Mouse (Mus musculus) cerebellum, postnatal 25 days (tissue): Measurements from ENCODE around the gene Iffo1.

ENCODE experiments used
- DNase-seq, 2 experiments: peaks; one replicate each; pipeline ENCODE4 v3.0.0; 2021; ENCODE audit warnings: mixed read lengths in 2 of 2

Iffo1 gene

DNA sequence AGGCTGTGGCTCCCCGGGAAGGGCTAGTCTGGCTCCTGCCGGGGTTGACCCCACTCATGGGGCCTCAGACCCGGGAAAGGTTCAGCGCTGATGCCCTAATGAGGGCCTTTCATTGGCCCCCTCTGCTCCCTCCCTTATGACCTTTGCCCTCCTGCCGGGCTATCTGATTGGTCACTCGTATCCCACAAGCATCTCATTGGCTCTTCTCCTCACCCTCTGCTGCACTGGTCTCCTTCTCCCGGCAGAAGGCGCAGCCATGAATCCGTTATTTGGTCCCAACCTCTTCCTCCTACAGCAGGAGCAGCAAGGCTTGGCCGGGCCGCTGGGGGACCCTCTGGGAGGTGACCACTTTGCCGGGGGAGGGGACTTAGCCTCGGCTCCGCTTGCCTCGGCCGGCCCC lies at the start of gene Iffo1:
Iffo1 (plus strand) TSS at position 241 of the 400 bp plus-strand sequence.
- peak; percentile 91 to 94 for DNase-seq

- DNase-seq = peak; percentile 97 to 100
Observed at GRCm38 (mm10) chr6:125095391-125096278, 49.4 kb upstream of the Iffo1 start, which contains the start of gene Chd4. TSS of gene Chd4 (plus strand) at chr6:125095981.

DNA sequence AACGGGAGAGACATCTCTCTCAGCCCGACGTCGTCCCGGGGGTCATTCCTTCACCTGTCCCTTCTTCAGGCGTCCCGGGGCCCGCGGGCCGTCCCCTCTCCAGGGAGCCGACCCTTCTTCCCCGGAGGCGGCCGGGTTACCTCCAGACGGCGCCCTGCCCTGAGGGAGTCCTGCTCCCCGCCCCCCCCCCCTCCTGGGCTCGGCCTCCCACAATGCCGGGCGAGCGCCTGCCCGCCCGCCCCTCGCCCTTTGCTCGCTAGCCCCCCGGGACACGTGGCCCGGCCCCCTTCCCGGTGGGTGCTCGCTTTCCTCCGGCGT lies 48.8 kb upstream of the Iffo1 start:
- DNase-seq = no peak

DNA sequence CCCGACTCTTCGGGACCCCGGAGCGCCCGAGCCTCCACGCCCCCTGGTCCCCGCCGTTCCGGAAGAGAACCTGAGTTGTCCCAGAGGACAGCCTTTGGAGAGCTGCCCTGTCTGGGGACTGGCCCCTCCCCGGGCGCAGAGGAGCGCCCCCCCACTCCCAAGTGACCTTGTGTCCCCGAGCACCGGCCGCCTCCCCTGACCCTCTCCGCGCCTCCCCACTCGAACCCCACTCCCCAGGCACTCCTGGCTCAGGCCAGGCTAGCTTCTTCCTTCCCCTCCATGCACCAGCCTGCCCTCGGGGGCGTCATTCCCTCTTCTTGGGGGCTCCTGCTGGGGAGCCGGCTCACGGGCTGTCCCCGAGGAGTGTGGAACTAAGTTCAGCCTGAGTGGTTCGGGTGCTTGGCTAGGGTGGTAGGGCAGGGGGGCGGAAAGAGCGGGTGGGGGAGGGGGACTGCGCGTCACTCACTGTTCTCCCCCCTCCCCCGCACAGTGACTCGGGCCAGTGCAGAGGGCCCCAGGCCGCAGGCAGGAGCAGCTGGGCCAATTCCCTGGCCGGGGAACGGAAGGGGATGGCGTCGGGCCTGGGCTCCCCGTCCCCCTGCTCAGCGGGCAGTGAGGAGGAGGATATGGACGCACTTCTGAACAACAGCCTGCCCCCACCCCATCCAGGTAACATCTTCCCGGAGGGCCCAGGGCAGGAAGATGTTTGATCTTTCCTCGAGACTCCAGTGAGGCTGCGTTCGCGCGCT lies 48.3 kb upstream of the Iffo1 start:
- peak; percentile 75 to 81 for DNase-seq

GRCm38 (mm10) chr6:125097346-125097689 lies 47.7 kb upstream of the Iffo1 start:
- DNase-seq = peak in 1 of 2 experiments; percentile 62

- peak in 1 of 2 experiments; percentile 29 for DNase-seq
Observed at GRCm38 (mm10) chr6:125097951-125098350, 47.1 kb upstream of the Iffo1 start.

GRCm38 (mm10) chr6:125098513-125098912 lies 46.5 kb upstream of the Iffo1 start:
- DNase-seq = peak; percentile 49 to 55

GRCm38 (mm10) chr6:125099421-125099971 lies 45.5 kb upstream of the Iffo1 start:
- DNase-seq = peak; percentile 52 to 72

- peak in 1 of 2 experiments; percentile 42 for DNase-seq
Observed at GRCm38 (mm10) chr6:125101444-125101843, 43.6 kb upstream of the Iffo1 start.

GRCm38 (mm10) chr6:125104223-125104622 lies 40.8 kb upstream of the Iffo1 start:
- peak in 1 of 2 experiments; percentile 55 for DNase-seq

- DNase-seq = no peak
Observed at GRCm38 (mm10) chr6:125107705-125108104, 37.3 kb upstream of the Iffo1 start.

DNA sequence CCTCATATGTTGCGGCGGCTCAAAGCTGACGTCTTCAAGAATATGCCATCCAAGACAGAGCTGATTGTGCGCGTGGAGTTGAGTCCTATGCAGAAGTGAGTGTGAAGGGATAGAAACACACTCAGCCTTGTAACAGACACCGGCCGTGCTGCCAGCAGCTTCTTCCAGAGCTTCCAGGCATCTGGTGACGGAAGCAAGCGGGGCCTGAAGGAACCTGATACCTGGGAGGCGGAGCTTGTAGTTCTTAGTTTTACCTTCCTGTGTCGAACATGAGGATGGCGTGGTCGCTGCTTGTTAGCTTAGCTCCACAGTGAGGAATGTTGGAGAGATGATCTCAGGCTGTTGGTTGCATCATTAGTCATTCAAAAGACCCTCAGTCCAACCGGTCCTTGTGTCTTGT lies 35.7 kb upstream of the Iffo1 start:
- no peak for DNase-seq

DNA sequence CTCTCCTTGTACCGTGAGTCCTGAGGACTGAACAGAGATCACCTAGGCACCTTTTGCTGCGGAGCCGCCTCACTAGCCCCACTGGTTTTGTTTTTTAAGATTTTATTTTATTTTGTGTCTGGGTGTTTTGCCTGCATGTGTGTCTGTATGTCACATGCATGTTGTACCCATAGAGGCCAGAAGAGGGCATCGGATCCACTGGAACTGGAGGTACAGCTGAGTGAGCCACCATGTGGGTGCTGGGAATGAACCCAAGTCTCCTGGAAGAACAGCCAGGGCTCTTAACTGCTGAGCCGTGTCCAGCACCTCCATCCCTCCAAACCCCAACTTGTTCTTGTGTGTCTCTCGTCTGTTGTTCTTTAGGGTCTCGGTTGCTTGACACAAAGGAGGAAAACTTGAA lies 34.1 kb upstream of the Iffo1 start:
- DNase-seq = peak; percentile 43 to 73

- DNase-seq = no peak
Observed at GRCm38 (mm10) chr6:125112553-125112952, 32.5 kb upstream of the Iffo1 start.

DNA sequence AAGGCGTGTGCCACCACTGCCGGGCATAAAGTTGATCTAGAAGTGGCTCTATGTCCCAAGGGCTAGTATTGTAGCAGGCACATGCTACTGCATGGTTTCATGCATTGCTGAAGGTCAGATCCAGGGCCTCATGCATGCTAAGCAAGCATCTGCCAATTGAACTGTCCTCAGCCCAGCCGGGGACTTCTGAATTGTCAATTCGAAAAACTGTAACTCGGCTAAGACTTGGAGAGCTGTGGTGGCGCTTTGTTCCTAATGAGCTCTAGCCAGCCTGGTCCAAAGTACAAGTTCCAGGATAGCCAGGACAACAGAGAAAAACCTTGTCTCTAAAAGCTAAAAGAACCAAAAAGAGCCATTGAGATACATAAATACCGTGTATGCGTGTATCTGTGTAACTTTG lies 25.7 kb upstream of the Iffo1 start:
- no peak for DNase-seq

DNA sequence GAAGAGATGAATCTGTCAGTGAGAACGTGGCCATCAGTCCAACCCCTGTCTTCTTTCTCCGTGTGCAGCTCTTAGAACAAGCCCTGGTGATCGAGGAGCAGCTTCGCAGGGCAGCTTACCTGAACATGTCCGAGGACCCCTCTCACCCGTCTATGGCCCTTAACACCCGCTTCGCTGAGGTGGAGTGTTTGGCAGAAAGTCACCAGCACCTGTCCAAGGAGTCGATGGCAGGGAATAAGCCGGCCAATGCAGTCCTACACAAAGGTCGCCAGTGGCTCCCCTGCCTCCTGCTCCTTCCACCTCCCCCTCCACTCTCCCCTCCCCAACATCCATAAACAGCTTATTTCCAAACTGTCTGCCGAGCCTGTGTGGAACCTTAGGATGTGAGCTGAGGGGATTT lies 16.3 kb upstream of the Iffo1 start:
- no peak for DNase-seq

DNA sequence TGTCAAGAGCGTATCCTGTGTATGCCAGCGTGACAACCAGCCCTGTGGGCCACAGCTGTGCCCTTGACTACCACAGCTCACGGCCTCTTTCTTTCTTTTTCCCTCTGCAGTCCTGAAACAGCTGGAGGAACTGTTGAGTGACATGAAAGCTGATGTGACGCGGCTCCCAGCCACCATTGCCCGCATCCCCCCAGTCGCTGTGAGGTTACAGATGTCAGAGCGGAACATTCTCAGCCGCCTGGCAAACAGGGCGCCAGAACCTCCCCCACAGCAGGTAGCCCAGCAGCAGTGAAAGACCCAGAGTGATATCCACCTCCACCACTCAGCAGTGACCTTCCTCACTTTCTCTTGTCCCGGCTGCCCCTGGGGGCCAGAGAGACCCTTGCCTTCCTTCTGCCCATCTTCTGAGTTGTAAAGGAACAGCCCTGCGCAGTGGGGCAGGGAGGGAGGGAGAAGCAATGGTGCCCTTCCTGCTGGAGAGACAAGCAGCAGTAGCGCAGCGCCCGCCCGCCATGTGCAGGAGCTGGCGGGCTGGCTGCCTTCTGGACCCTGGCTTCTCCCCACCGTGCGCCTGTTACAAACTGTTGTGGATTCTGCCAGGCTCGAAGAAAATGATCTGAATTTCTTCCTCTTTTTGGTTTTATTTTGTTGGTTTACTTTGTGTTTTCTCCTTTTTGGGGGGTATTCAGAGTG lies 15.2 kb upstream of the Iffo1 start:
- no peak for DNase-seq

GRCm38 (mm10) chr6:125131302-125132156 lies 13.5 kb upstream of the Iffo1 start, which contains the start of gene Nop2:
TSS of gene Nop2 (plus strand) at chr6:125131909.
- DNase-seq = peak; percentile 84 to 91

DNA sequence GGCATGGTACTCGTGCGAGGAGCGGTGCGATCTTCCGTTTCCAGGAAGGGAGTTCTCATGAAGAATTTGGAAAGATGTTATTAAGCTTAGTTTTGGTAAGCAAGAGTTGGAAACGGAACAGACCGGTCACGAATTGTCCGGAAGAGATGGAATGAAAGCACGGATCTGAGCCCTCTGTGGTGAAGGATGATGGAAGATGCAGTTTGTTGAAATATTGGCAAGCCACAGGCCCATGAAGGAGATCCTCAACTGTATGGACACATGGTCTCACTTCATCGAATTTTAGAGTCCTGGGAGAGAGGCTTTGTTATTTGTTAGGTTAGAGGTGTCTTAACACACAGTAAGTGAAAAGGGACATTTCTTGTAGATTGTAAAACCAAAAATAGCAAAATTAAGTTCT lies 12.6 kb upstream of the Iffo1 start:
- no peak for DNase-seq

- DNase-seq = peak in 1 of 2 experiments; percentile 65
Observed at GRCm38 (mm10) chr6:125137002-125137671, 7.9 kb upstream of the Iffo1 start.

DNA sequence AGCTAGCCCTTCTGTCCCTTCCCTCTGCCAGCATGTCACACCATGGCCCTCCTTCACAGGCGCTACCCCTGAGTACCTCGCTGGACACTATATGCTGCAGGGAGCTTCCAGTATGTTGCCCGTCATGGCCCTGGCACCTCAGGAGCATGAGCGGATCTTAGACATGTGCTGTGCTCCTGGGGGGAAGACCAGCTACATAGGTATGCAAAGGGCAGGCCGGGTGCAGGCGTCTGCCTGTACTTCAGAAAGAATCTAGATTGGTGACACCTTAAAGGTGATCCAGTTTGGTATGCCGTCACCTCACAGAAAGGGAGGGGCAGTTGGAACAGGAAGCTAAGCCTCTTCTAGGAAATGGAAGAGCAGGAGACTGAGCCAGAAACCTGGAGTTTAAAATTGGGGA lies 5.3 kb upstream of the Iffo1 start:
- no peak for DNase-seq
